Mouse (Mus musculus): ENCODE results near the gene Ppp1r36. TPM values are rescaled to one million over a fixed set of nuclear protein-coding genes. Genes with fewer than 3 reads are reported as not detected.

Ppp1r36 gene
- polyA plus RNA-seq, 1 experiment from 2014 or later, result 3.9 TPM

DNA sequence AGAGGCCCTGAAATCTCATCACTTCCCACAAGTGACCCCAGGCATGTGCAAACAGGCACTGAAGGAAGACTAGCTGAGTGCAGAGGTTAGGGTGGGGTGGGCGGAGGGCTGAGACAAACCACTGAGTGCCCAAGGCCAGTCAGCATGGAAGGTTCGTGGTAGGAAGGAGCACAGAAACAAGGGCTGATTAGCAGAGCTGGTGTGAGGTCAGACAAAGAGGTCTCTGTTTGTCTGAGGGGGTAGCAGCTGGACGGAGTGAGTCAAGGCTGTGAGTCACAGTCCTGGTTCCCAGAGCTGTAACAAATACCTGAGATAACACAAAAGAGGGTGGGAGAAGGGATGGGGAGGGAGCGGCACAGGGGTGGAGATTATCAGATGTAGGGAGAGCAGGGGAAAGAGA, 41.7 kb downstream of the Ppp1r36 start:
- Histone ChIP-seq H3K4me1 (no peaks in the 10 kb centered on the region), H3K4me3 (no peak overlapping the region), H3K36me3 (no peaks in the 10 kb centered on the region), H3K27ac (no peak overlapping the region), H3K4me2 (no peak overlapping the region), H3K9me3 (no peaks in the 10 kb centered on the region), H3K9ac (no peak overlapping the region), H3K27me3 (no peaks in the 10 kb centered on the region)
- ATAC-seq (ENCODE audit: insufficient number of reproducible peaks, insufficient read depth, low FRiP score, low TSS enrichment, low read depth), result no peak
- WGBS, result 25% methylated on average over 4 of the region's 4 CpGs

DNA sequence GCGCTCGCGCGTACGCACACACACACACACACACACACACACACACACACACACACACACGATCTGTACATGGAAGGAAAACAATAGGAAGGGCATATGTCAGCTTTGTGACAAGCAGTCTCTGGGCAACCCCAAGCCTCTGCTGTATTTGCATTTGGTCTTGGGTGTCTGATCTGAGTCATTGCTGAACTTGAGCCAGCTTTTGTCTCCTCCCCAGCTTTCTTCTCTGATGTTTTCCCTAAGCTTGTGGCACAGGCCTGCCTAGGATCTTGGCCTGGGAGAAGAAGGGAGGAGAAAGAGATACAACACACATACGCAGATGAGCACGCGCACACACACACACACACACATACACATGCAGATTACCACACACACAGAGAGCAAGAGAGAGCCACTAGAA, 46.1 kb downstream of the Ppp1r36 start:
- WGBS, result 86% methylated on average over 9 of the region's 9 CpGs

GRCm38 (mm10) chr12:76464651-76465252, 47.4 kb downstream of the Ppp1r36 start:
- H3K9me3 ChIP-seq, result no peaks in the 10 kb centered on the region
- H3K9ac ChIP-seq, result no peak overlapping the region
- H3K4me2 ChIP-seq, result no peak overlapping the region
- H3K27me3 ChIP-seq, result no peaks in the 10 kb centered on the region
- 51% methylated on average over 12 of the region's 12 CpGs for WGBS
- no peak overlapping the region for H3K27ac ChIP-seq
- ATAC-seq (ENCODE audit: insufficient number of reproducible peaks, insufficient read depth, low FRiP score, low TSS enrichment, low read depth), result no peak
- peaks cover 8% of the 10 kb centered on the region; the same call in 1 of the 2 replicates for H3K4me1 ChIP-seq
- no peak overlapping the region for H3K4me3 ChIP-seq
- H3K36me3 ChIP-seq, result no peaks in the 10 kb centered on the region

More for the DNA sequence above, 46.1 kb downstream of the Ppp1r36 start:
- no peaks in the 10 kb centered on the region for H3K27me3 ChIP-seq
- no peaks in the 10 kb centered on the region for H3K36me3 ChIP-seq
- H3K4me1 ChIP-seq, result peaks cover 8% of the 10 kb centered on the region; the same call in 1 of the 2 replicates
- no peak overlapping the region for H3K27ac ChIP-seq
- H3K4me2 ChIP-seq, result no peak overlapping the region
- H3K9me3 ChIP-seq, result no peaks in the 10 kb centered on the region
- ATAC-seq (ENCODE audit: insufficient number of reproducible peaks, insufficient read depth, low FRiP score, low TSS enrichment, low read depth), result no peak
- no peak overlapping the region for H3K9ac ChIP-seq
- H3K4me3 ChIP-seq, result no peak overlapping the region

DNA sequence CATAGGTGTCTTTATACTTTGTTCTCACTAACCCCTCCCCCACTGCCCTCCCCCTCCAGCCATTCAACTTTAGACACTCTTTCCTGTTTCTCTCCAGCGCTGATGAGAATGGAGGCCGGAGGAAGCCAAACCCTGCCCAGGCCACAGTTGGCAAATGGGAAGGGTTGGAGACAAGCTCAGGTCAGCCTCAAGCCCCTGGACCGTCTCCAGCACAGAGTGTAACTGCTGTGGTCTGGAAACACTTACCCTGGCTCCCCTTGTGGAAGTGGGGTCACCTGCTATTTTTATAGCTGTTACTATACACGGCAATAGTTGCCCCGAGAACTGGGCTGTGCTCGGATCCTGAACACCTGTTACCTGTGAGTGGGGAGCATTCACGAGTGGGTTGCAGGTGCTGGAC, 49.3 kb downstream of the Ppp1r36 start:
- H3K27me3 ChIP-seq, result no peaks in the 10 kb centered on the region
- 75% methylated on average over 7 of the region's 7 CpGs for WGBS
- no peak for ATAC-seq (ENCODE audit: insufficient number of reproducible peaks, insufficient read depth, low FRiP score, low TSS enrichment, low read depth)
- no peaks in the 10 kb centered on the region for H3K36me3 ChIP-seq
- no peak overlapping the region for H3K4me2 ChIP-seq
- H3K4me1 ChIP-seq, result peaks cover 8% of the 10 kb centered on the region; the same call in 1 of the 2 replicates
- H3K9me3 ChIP-seq, result no peaks in the 10 kb centered on the region
- no peak overlapping the region for H3K4me3 ChIP-seq
- no peak overlapping the region for H3K27ac ChIP-seq
- H3K9ac ChIP-seq, result no peak overlapping the region

- 63% methylated on average over 7 of the region's 7 CpGs for WGBS
- Histone ChIP-seq H3K9me3 (no peaks in the 10 kb centered on the region), H3K4me2 (no peak overlapping the region), H3K4me1 (peaks cover 8% of the 10 kb centered on the region; the same call in 1 of the 2 replicates), H3K27me3 (no peaks in the 10 kb centered on the region), H3K36me3 (no peaks in the 10 kb centered on the region), H3K9ac (no peak overlapping the region), H3K27ac (no peak overlapping the region), H3K4me3 (no peak overlapping the region)
- ATAC-seq (ENCODE audit: insufficient number of reproducible peaks, insufficient read depth, low FRiP score, low TSS enrichment, low read depth), result no peak
These were observed 49.9 kb downstream of the Ppp1r36 start for GRCm38 (mm10) chr12:76467256-76467655.

DNA sequence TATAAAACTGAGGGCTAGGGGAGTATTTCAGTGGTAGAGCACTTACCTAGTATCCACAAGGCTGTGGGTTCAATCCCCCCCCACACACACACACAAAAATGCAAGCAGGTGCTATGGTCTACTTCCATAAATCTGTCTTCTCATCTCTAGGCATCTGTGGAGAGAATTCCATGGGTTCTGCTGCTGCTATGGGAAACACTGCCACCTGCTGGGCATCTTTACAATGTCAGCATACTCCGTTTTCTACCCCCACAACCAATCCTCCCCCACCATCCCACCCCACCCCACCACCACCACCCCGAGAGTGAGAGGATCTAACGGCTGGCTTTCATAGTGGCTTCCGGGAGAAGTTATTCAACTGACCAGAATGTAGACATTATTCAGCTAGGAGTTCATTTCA, 54.7 kb downstream of the Ppp1r36 start:
- no peaks in the 10 kb centered on the region for H3K36me3 ChIP-seq
- H3K9ac ChIP-seq, result no peak overlapping the region
- H3K4me2 ChIP-seq, result 0 out of 2 replicates have a peak overlapping the region, but pooled peaks have one; percentile 16
- WGBS, result 10% methylated on average over 4 of the region's 4 CpGs
- H3K27ac ChIP-seq, result no peak overlapping the region
- no peak overlapping the region for H3K4me3 ChIP-seq
- no peaks in the 10 kb centered on the region for H3K9me3 ChIP-seq
- no peaks in the 10 kb centered on the region for H3K27me3 ChIP-seq
- 0 out of 2 replicates have a peak, but pooled peaks cover 3% of the 10 kb centered on the region for H3K4me1 ChIP-seq
- ATAC-seq (ENCODE audit: insufficient number of reproducible peaks, insufficient read depth, low FRiP score, low TSS enrichment, low read depth), result no peak

GRCm38 (mm10) chr12:76473562-76474245, 56.4 kb downstream of the Ppp1r36 start:
- no peak overlapping the region for H3K27ac ChIP-seq
- H3K27me3 ChIP-seq, result no peaks in the 10 kb centered on the region
- H3K9me3 ChIP-seq, result no peaks in the 10 kb centered on the region
- no peak overlapping the region for H3K9ac ChIP-seq
- 75% methylated on average over 10 of the region's 10 CpGs for WGBS
- no peak for ATAC-seq (ENCODE audit: insufficient number of reproducible peaks, insufficient read depth, low FRiP score, low TSS enrichment, low read depth)
- no peak overlapping the region for H3K4me2 ChIP-seq
- H3K4me1 ChIP-seq, result peaks cover 10% of the 10 kb centered on the region; the same call in 1 of the 2 replicates
- no peak overlapping the region for H3K4me3 ChIP-seq
- H3K36me3 ChIP-seq, result no peaks in the 10 kb centered on the region

- Histone ChIP-seq H3K4me3 (no peak overlapping the region), H3K4me2 (no peak overlapping the region), H3K9me3 (no peaks in the 10 kb centered on the region), H3K9ac (no peak overlapping the region), H3K27me3 (no peaks in the 10 kb centered on the region), H3K36me3 (no peaks in the 10 kb centered on the region), H3K4me1 (peaks cover 10% of the 10 kb centered on the region; the same call in 1 of the 2 replicates), H3K27ac (no peak overlapping the region)
- WGBS, result 78% methylated on average over 8 of the region's 8 CpGs
- no peak for ATAC-seq (ENCODE audit: insufficient number of reproducible peaks, insufficient read depth, low FRiP score, low TSS enrichment, low read depth)
These were observed 56.9 kb downstream of the Ppp1r36 start for GRCm38 (mm10) chr12:76474246-76474583.

DNA sequence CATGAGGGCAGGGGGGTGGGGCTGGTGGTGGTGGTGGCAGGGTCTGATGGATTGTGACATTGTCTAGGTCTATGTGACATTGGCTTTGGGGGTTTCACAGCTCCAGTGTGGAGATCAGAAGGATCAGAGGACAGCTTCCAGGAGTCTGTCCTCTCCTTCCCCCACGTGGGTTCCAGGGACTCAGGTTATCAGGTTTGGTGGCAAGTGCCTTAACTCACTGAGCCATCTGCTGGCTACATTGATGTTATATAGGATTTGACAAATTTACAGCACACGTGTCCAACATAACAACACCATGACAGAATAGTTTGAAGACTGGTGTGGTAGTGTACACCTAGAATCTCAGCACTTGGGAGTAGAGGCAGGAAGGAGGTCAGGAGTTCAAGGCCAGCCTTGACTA, 57.5 kb downstream of the Ppp1r36 start:
- no peak for ATAC-seq (ENCODE audit: insufficient number of reproducible peaks, insufficient read depth, low FRiP score, low TSS enrichment, low read depth)
- H3K36me3 ChIP-seq, result no peaks in the 10 kb centered on the region
- 62% methylated on average over 2 of the region's 2 CpGs for WGBS

GRCm38 (mm10) chr12:76476146-76476545, 58.8 kb downstream of the Ppp1r36 start:
- Histone ChIP-seq H3K27me3 (no peaks in the 10 kb centered on the region), H3K9me3 (no peaks in the 10 kb centered on the region), H3K9ac (no peak overlapping the region), H3K27ac (no peak overlapping the region), H3K4me1 (peaks cover 10% of the 10 kb centered on the region; the same call in 1 of the 2 replicates), H3K4me3 (no peak overlapping the region), H3K4me2 (no peak overlapping the region), H3K36me3 (no peaks in the 10 kb centered on the region)
- WGBS, result 84% methylated on average over 1 of the region's 1 CpGs
- no peak for ATAC-seq (ENCODE audit: insufficient number of reproducible peaks, insufficient read depth, low FRiP score, low TSS enrichment, low read depth)

More for the DNA sequence above, 57.5 kb downstream of the Ppp1r36 start:
- Histone ChIP-seq H3K4me1 (peaks cover 10% of the 10 kb centered on the region; the same call in 1 of the 2 replicates), H3K9me3 (no peaks in the 10 kb centered on the region), H3K9ac (no peak overlapping the region), H3K4me2 (no peak overlapping the region), H3K27me3 (no peaks in the 10 kb centered on the region), H3K27ac (no peak overlapping the region), H3K4me3 (no peak overlapping the region)

GRCm38 (mm10) chr12:76478309-76479023, 61.1 kb downstream of the Ppp1r36 start:
- no peak overlapping the region for H3K27ac ChIP-seq
- H3K4me1 ChIP-seq, result peaks cover 10% of the 10 kb centered on the region; the same call in 1 of the 2 replicates
- no peaks in the 10 kb centered on the region for H3K27me3 ChIP-seq
- no peak overlapping the region for H3K9ac ChIP-seq
- no peak overlapping the region for H3K4me3 ChIP-seq
- WGBS, result 34% methylated on average over 14 of the region's 14 CpGs
- H3K36me3 ChIP-seq, result no peaks in the 10 kb centered on the region
- no peaks in the 10 kb centered on the region for H3K9me3 ChIP-seq
- ATAC-seq (ENCODE audit: insufficient number of reproducible peaks, insufficient read depth, low FRiP score, low TSS enrichment, low read depth), result no peak
- peak overlapping the region; percentile 30 for H3K4me2 ChIP-seq
